Mouse (Mus musculus) myocyte (in vitro differentiated cells): Measurements from ENCODE around the gene Kif22. TPM values are rescaled to one million over a fixed set of nuclear protein-coding genes. Genes with fewer than 3 reads are reported as not detected.
A peak's percentile ranks its signal among the peaks of the same experiment; 100 is the strongest.

Source experiments
- H3K27me3 ChIP-seq: one replicate; pipeline ENCODE4 v1.6.1; 2011; ENCODE audit not compliant: control insufficient read depth, insufficient read depth, insufficient read length
- H3K36me3 ChIP-seq: one replicate; pipeline ENCODE4 v1.6.1; 2011; ENCODE audit not compliant: control insufficient read depth, insufficient read depth
- H3K4me2 ChIP-seq: one replicate; pipeline ENCODE4 v1.6.1; 2011; ENCODE audit warnings: low read depth, control low read depth
- H3K4me3 ChIP-seq: one replicate; pipeline ENCODE4 v1.5.1; 2011; ENCODE audit warnings: mild to moderate bottlenecking, control low read depth, moderate library complexity
- H3K79me2 ChIP-seq: one replicate; pipeline ENCODE4 v1.6.1; 2011; ENCODE audit not compliant: control insufficient read depth, insufficient read depth
- H3ac ChIP-seq: one replicate; pipeline ENCODE4 v1.6.1; 2011; ENCODE audit not compliant: control insufficient read depth, insufficient read length
- CEBPB ChIP-seq: IDR thresholded peaks from 2 replicates; pipeline ENCODE4 v1.6.1; 2011; ENCODE audit warnings: mild to moderate bottlenecking, moderate library complexity; ENCODE audit not compliant: poor library complexity, insufficient read depth, severe bottlenecking
- E2F4 ChIP-seq: IDR thresholded peaks from one replicate; pipeline ENCODE4 v1.6.1; 2011; ENCODE audit warnings: mild to moderate bottlenecking, control low read depth, moderate library complexity; ENCODE audit not compliant: insufficient read depth
- MAX ChIP-seq: IDR thresholded peaks from one replicate; pipeline ENCODE4 v1.6.1; 2011; ENCODE audit warnings: low read depth, mild to moderate bottlenecking, control low read depth
- MYOD1 ChIP-seq, 3 experiments: IDR thresholded peaks; one replicate each; pipeline ENCODE4 v1.6.1; 2011; ENCODE audit warnings: control low read depth in 2 of 3, low read depth in 2 of 3, mild to moderate bottlenecking in 2 of 3, moderate library complexity in 1 of 3; ENCODE audit not compliant: insufficient read length in 2 of 3, control insufficient read depth in 1 of 3
- MYOG ChIP-seq, 3 experiments: IDR thresholded peaks; one replicate each; pipeline ENCODE4 v1.6.1; 2011; ENCODE audit warnings: control low read depth in 2 of 3, low read depth in 2 of 3, mild to moderate bottlenecking in 2 of 3; ENCODE audit not compliant: insufficient read length in 2 of 3, control insufficient read depth in 1 of 3, insufficient read depth in 1 of 3
- POLR2A ChIP-seq: IDR thresholded peaks from one replicate; pipeline ENCODE4 v1.6.1; 2011; ENCODE audit warnings: low read depth, mild to moderate bottlenecking, control low read depth, moderate library complexity; ENCODE audit not compliant: insufficient read length
- POLR2AphosphoS2 ChIP-seq: IDR thresholded peaks from one replicate; pipeline ENCODE4 v1.6.1; 2011; ENCODE audit warnings: low read depth, control low read depth; ENCODE audit not compliant: insufficient read length
- REST ChIP-seq: IDR thresholded peaks from one replicate; pipeline ENCODE4 v1.6.1; 2011; ENCODE audit warnings: mild to moderate bottlenecking, control low read depth, moderate library complexity; ENCODE audit not compliant: insufficient read depth, insufficient read length
- SRF ChIP-seq: IDR thresholded peaks from one replicate; pipeline ENCODE4 v1.6.1; 2011; ENCODE audit warnings: low read depth; ENCODE audit not compliant: control insufficient read depth, insufficient read length
- TCF12 ChIP-seq: IDR thresholded peaks from one replicate; pipeline ENCODE4 v1.6.1; 2011; ENCODE audit warnings: mild to moderate bottlenecking, control low read depth; ENCODE audit not compliant: poor library complexity, insufficient read depth, severe bottlenecking
- TCF3 ChIP-seq: IDR thresholded peaks from one replicate; pipeline ENCODE4 v1.6.1; 2011; ENCODE audit warnings: low read depth, control low read depth; ENCODE audit not compliant: insufficient read length
- USF1 ChIP-seq: IDR thresholded peaks from one replicate; pipeline ENCODE4 v1.6.1; 2011; ENCODE audit warnings: low read depth, mild to moderate bottlenecking, control low read depth, moderate library complexity
- polyA plus RNA-seq: library from polyadenylated mRNA; unstranded; fragments of >200 nt; fragmentation: generic; extraction: Trizol; gene quantifications from one replicate; pipeline ENCODE4 v1.2.1, GENCODE M21; 2012; ENCODE audit warnings: missing spikeins

Kif22 gene
- polyA plus RNA-seq, 1 experiment, result 29.9 TPM

DNA sequence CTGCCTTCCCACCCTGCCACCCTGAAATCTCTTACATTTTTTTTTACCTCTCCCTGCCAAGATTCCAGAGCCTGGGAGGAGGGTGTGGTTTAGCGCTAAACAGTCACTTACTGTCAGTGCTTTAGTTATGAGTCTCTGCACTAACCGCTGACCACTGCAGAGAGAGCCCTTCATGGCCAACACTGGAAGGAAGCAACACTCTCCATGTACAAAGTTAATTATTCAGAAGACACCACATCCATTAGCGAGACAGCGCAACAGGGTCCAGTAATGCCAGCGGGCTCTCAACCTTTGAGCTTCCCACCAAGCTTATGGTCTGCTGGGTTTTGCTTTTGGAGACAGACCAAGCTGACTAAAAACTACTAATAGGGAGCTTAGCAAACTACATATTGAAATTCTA is 33.9 kb upstream of the Kif22 start:
- Histone ChIP-seq H3K79me2 (no peaks in the 10 kb centered on the region), H3K36me3 (no peaks in the 10 kb centered on the region), H3K4me2 (no peak overlapping the region), H3K27me3 (no peaks in the 10 kb centered on the region), H3K4me3 (no peak overlapping the region), H3ac (no peak overlapping the region)
- no peak for TF ChIP-seq MAX
- TF ChIP-seq CEBPB, result no peak
- no peak for TF ChIP-seq SRF
- no peak for TF ChIP-seq POLR2AphosphoS2
- TF ChIP-seq REST, result no peak
- no peak for TF ChIP-seq MYOD1 (IDR thresholded peaks at IDR 0.05; ENCODE audit: control insufficient read depth in 1 of 3, insufficient read length in 2 of 3, low read depth in 2 of 3)
- no peak for TF ChIP-seq POLR2A
- no peak for TF ChIP-seq TCF12
- no peak for TF ChIP-seq E2F4
- no peak for TF ChIP-seq USF1

DNA sequence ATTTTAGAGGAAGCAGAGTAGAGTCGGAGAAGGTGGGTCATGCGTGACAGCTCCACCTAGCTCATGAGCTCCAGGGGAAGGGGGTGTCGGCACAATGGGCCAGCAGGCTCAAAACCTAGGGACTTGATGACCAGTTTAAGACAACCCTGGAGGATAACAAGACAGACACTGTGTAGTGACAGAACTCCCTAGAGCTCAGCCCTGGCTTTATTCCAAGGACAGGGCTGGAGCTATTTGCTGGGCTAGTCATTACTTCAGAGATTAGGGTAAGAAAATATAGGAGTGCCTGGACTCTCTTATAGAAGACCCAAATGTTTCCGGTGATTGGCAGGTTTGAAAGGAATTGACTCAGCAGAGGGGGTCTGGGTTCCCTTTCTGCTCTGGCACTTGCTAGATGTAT is 30.9 kb upstream of the Kif22 start:
- Histone ChIP-seq H3K79me2 (no peaks in the 10 kb centered on the region), H3ac (no peak overlapping the region), H3K36me3 (no peaks in the 10 kb centered on the region), H3K4me2 (no peak overlapping the region), H3K27me3 (no peaks in the 10 kb centered on the region), H3K4me3 (no peak overlapping the region)
- TF ChIP-seq CEBPB, result no peak
- TF ChIP-seq TCF12, result no peak
- no peak for TF ChIP-seq MAX
- no peak for TF ChIP-seq MYOG (IDR thresholded peaks at IDR 0.05; ENCODE audit: control insufficient read depth in 1 of 3, insufficient read depth in 1 of 3, insufficient read length in 2 of 3, low read depth in 2 of 3)
- no peak for TF ChIP-seq POLR2A
- TF ChIP-seq E2F4, result no peak
- TF ChIP-seq USF1, result no peak
- TF ChIP-seq MYOD1 (IDR thresholded peaks at IDR 0.05; ENCODE audit: control insufficient read depth in 1 of 3, insufficient read length in 2 of 3, low read depth in 2 of 3), result no peak
- no peak for TF ChIP-seq SRF
- TF ChIP-seq TCF3, result no peak
- no peak for TF ChIP-seq REST

GRCm38 (mm10) chr7:127070871-127071413 is 28.7 kb upstream of the Kif22 start:
- no peaks in the 10 kb centered on the region for H3K79me2 ChIP-seq
- no peak for TF ChIP-seq TCF12
- TF ChIP-seq MYOD1 (IDR thresholded peaks at IDR 0.05; ENCODE audit: control insufficient read depth in 1 of 3, insufficient read length in 2 of 3, low read depth in 2 of 3), result no peak
- TF ChIP-seq SRF, result no peak
- no peak for TF ChIP-seq MAX
- no peak for TF ChIP-seq POLR2A
- TF ChIP-seq REST, result no peak
- no peak for TF ChIP-seq CEBPB
- no peak for TF ChIP-seq USF1
- TF ChIP-seq MYOG (IDR thresholded peaks at IDR 0.05; ENCODE audit: control insufficient read depth in 1 of 3, insufficient read depth in 1 of 3, insufficient read length in 2 of 3, low read depth in 2 of 3), result no peak
- no peaks in the 10 kb centered on the region for H3K27me3 ChIP-seq
- H3ac ChIP-seq, result no peak overlapping the region
- no peak overlapping the region for H3K4me2 ChIP-seq
- no peaks in the 10 kb centered on the region for H3K36me3 ChIP-seq
- no peak overlapping the region for H3K4me3 ChIP-seq

GRCm38 (mm10) chr7:127066317-127066716 is 24.0 kb upstream of the Kif22 start:
- Histone ChIP-seq H3K27me3 (no peaks in the 10 kb centered on the region), H3K4me2 (peak overlapping the region; percentile 74), H3K36me3 (no peaks in the 10 kb centered on the region), H3K4me3 (no peak overlapping the region), H3K79me2 (no peaks in the 10 kb centered on the region), H3ac (no peak overlapping the region)
- TF ChIP-seq MAX (no peak), TCF3 (no peak), TCF12 (no peak), POLR2A (no peak), CEBPB (no peak)

- TF ChIP-seq REST (no peak), E2F4 (no peak), POLR2A (no peak), MAX (no peak), TCF3 (no peak), TCF12 (no peak), CEBPB (no peak)
- Histone ChIP-seq H3ac (no peak overlapping the region), H3K79me2 (no peaks in the 10 kb centered on the region), H3K36me3 (no peaks in the 10 kb centered on the region), H3K27me3 (no peaks in the 10 kb centered on the region), H3K4me3 (no peak overlapping the region), H3K4me2 (no peak overlapping the region)
Measured at GRCm38 (mm10) chr7:127065538-127065937, 23.3 kb upstream of the Kif22 start.
